Mouse (Mus musculus) C2C12 (cell line): ENCODE results near the gene Syvn1.

Experiments
- CTCF ChIP-seq: IDR thresholded peaks from one replicate; pipeline ENCODE4 v1.5.1; 2011; ENCODE audit not compliant: control insufficient read depth, insufficient read depth, insufficient read length
- MAX ChIP-seq: IDR thresholded peaks from one replicate; pipeline ENCODE4 v1.6.1; 2011; ENCODE audit warnings: mild to moderate bottlenecking, control low read depth
- USF1 ChIP-seq: IDR thresholded peaks from one replicate; pipeline ENCODE4 v1.6.1; 2011; ENCODE audit warnings: low read depth, mild to moderate bottlenecking, control low read depth, moderate library complexity

DNA sequence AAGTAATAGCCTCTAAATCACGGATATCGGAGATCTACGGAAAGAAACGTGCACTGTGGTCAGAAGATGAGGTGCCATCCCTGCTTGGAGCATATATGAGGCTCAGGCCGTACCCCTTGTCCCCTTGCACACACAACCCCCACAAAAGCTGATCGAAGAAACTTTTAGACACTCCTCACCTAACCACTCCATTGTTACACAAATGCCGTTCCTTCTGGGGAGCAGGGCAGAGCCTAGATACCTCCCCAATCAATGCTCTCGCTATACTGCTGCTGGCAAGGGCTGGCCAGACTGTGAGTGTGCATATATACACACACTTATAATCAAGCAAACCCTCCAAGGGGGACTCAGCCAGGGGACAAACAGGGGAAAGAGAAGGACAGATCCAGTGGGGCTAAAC, 37.2 kb upstream of the Syvn1 start:
- no peak for TF ChIP-seq CTCF
- TF ChIP-seq MAX: no peak
- no peak for TF ChIP-seq USF1
